8 mouse cellular contexts compared by ENCODE assay signal in the genomic region with DNA sequence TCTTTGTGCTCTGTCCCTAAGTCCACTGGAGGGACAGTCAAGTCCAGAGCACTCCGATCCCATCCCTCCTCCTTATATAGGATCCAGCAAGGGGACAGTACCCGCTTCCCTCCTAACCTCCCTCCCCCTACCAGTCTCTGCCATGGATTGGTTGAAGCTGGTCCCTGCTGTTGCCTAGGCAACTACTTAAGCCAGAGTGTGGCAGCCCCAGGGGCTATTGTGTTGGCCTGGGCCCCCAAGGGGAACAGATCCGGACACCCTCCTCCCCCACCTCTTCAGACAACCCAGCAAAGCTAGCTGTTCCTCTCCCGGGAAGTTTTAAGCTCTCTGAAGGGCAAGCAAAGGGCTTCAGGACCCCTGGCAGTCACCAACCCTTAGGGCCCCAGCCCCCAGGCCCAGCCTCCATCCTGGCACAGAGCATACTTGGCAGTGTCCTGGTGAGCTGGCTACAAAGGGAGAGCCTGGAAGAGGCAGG. TPM values are rescaled to one million over a fixed set of nuclear protein-coding genes. Genes with fewer than 3 reads are reported as not detected.
DNase-seq lines count a peak whose midpoint lies in the region; ATAC-seq and TF ChIP-seq lines count a peak whose summit lies in the region.

Gene Btbd17 (minus strand): TSS at position 98 of the 475 bp plus-strand sequence.

- no peak for DNase-seq in heart, embryonic 10.5 days (ENCODE audit: low spot score)
- DNase-seq in heart, adult 11 months, result no peak
- DNase-seq in layer of hippocampus, postnatal 25 days (ENCODE audit: extremely low spot score in 1 of 2, low spot score in 1 of 2), result peak in 1 of 2 experiments; percentile 33
- peak; percentile 92 for DNase-seq in midbrain, postnatal 0 days (ENCODE audit: low spot score)
- DNase-seq in natural killer cell, adult 2 months (ENCODE audit: low spot score in 2 of 2), result no peak
- DNase-seq in kidney, postnatal 14 days, result no peak

- H3K9me3 ChIP-seq in heart, embryonic 10.5 days, result no peaks in the 10 kb centered on the region
- no peaks in the 10 kb centered on the region for H3K9me3 ChIP-seq in forebrain, embryonic 12.5 days
- no peaks in the 10 kb centered on the region for H3K9me3 ChIP-seq in midbrain, postnatal 0 days (ENCODE audit: low read length)

- 11% methylated on average over 4 of the region's 4 CpGs for whole genome bisulfite sequencing in heart, embryonic 10.5 days
- 34% methylated on average over 4 of the region's 4 CpGs for WGBS in bone marrow, adult 2 months
- 2% methylated on average over 4 of the region's 4 CpGs for WGBS in forebrain, embryonic 12.5 days
- 6% methylated on average over 4 of the region's 4 CpGs for WGBS in midbrain, postnatal 0 days

- no peak for TF ChIP-seq CTCF in bone marrow, adult 2 months (IDR thresholded peaks at IDR 0.05; ENCODE audit: control insufficient read depth, insufficient read depth, low read length)
- no peak for TF ChIP-seq CTCF in midbrain, postnatal 0 days (IDR thresholded peaks at IDR 0.05)

- peak within 1 kb of the TSS; percentile 56 for H3K9ac ChIP-seq in forebrain, embryonic 12.5 days
- H3K9ac ChIP-seq in midbrain, postnatal 0 days (replicated peaks; ENCODE audit: low read length, poor library complexity, severe bottlenecking), result peak within 1 kb of the TSS; percentile 63

- H3K27ac ChIP-seq in heart, embryonic 10.5 days, result no peak within 1 kb of the TSS
- no peak within 1 kb of the TSS for H3K27ac ChIP-seq in bone marrow, adult 2 months (ENCODE audit: control insufficient read depth, insufficient read depth, low read depth, low read length, poor library complexity)
- peak within 1 kb of the TSS; percentile 99 for H3K27ac ChIP-seq in forebrain, embryonic 12.5 days
- H3K27ac ChIP-seq in midbrain, postnatal 0 days (ENCODE audit: low read depth, low read length), result peak within 1 kb of the TSS; percentile 73

- no peak for TF ChIP-seq POLR2A in bone marrow, adult 2 months (IDR thresholded peaks at IDR 0.05; ENCODE audit: borderline replicate concordance, control insufficient read depth, low read depth, low read length)

- H3K4me3 ChIP-seq in heart, embryonic 10.5 days, result peak within 1 kb of the TSS; percentile 49
- peak within 1 kb of the TSS; percentile 27 for H3K4me3 ChIP-seq in bone marrow, adult 2 months (replicated peaks; ENCODE audit: control insufficient read depth, low read depth, low read length)
- peak within 1 kb of the TSS; percentile 50 for H3K4me3 ChIP-seq in forebrain, embryonic 12.5 days (replicated peaks)
- peak within 1 kb of the TSS; percentile 29; the same call in 1 of the 2 replicates for H3K4me3 ChIP-seq in midbrain, postnatal 0 days (ENCODE audit: low read depth, low read length)

- H3K27me3 ChIP-seq in heart, embryonic 10.5 days (ENCODE audit: insufficient read depth, poor library complexity, severe bottlenecking), result peaks cover 63% of the 10 kb centered on the region
- H3K27me3 ChIP-seq in forebrain, embryonic 12.5 days, result peaks cover 35% of the 10 kb centered on the region
- no peaks in the 10 kb centered on the region for H3K27me3 ChIP-seq in midbrain, postnatal 0 days (ENCODE audit: insufficient read depth, low read length)

- H3K36me3 ChIP-seq in heart, embryonic 10.5 days, result no peaks in the 10 kb centered on the region
- H3K36me3 ChIP-seq in forebrain, embryonic 12.5 days (replicated peaks), result no peaks in the 10 kb centered on the region
- no peaks in the 10 kb centered on the region for H3K36me3 ChIP-seq in midbrain, postnatal 0 days (ENCODE audit: insufficient read depth, low read length)

- peaks cover 28% of the 10 kb centered on the region for H3K4me1 ChIP-seq in heart, embryonic 10.5 days
- H3K4me1 ChIP-seq in bone marrow, adult 2 months (ENCODE audit: control insufficient read depth, insufficient read depth, low read length), result peaks cover 2% of the 10 kb centered on the region
- peaks cover 64% of the 10 kb centered on the region for H3K4me1 ChIP-seq in forebrain, embryonic 12.5 days
- peaks cover 27% of the 10 kb centered on the region for H3K4me1 ChIP-seq in midbrain, postnatal 0 days (ENCODE audit: insufficient read depth, low read length)

- peak within 1 kb of the TSS; percentile 86 for H3K4me2 ChIP-seq in forebrain, embryonic 12.5 days
- H3K4me2 ChIP-seq in midbrain, postnatal 0 days (ENCODE audit: low read depth, low read length, poor library complexity, severe bottlenecking), result peak within 1 kb of the TSS; percentile 48

- ATAC-seq in forebrain, embryonic 12.5 days (ENCODE audit: low FRiP score), result peak; percentile 88
- ATAC-seq in midbrain, postnatal 0 days (ENCODE audit: low FRiP score), result peak; percentile 78

RNA-seq across cellular contexts. Expression of gene Btbd17, which starts in this region (rescaled TPM):
- 0.21 and 0.34 TPM in 2 replicates for polyA plus RNA-seq in heart, embryonic 10.5 days (2016; fragmentation: Nextera tagmentation; extraction: Ambion mirVana)
- not detected in 2 replicates for polyA plus RNA-seq in bone marrow, adult 2 months (2011; ENCODE audit: insufficient read depth, insufficient read length, low replicate concordance, missing spikeins)
- polyA plus RNA-seq in forebrain, embryonic 12.5 days (2016; fragmentation: Nextera tagmentation; extraction: Ambion mirVana), result 41.6 and 44.8 TPM in 2 replicates
- total RNA-seq in layer of hippocampus, postnatal 25 days (2021), result 10 to 100 TPM; 27.8 to 30.9 TPM
- 46.9 and 68.2 TPM in 2 replicates for total RNA-seq in midbrain, postnatal 0 days (2014; rRNA removed)
- 27.1 and 28.0 TPM in 2 replicates for polyA plus RNA-seq in midbrain, postnatal 0 days (2015; fragmentation: Nextera tagmentation; extraction: Ambion mirVana)

Comparison
In these comparisons a context has a peak if more than half of its experiments do, and no peak if none do; other contexts are left out.
1. RNA of gene Btbd17 (polyA plus RNA-seq): 41.6 to 44.8 TPM in forebrain, embryonic 12.5 days and 27.1 to 28.0 TPM in midbrain, postnatal 0 days; 0.21 to 0.34 TPM in heart, embryonic 10.5 days and not detected in bone marrow, adult 2 months; every median in the first group is over 10 times any median in the second.
2. H3K27ac ChIP-seq: peak in forebrain, embryonic 12.5 days (single experiment) and midbrain, postnatal 0 days (single experiment); none in heart, embryonic 10.5 days (single experiment) and bone marrow, adult 2 months (single experiment).
3. Peak in every context shown above with its lines, with median percentiles within 50 percentile points of each other: H3K4me3 ChIP-seq.